Mouse (Mus musculus) CH12.LX (cell line): Measurements from ENCODE around the gene Nkiras1. TPM values are rescaled to one million over a fixed set of nuclear protein-coding genes. Genes with fewer than 3 reads are reported as not detected.

Experiments used
- DNase-seq: peaks from one replicate; pipeline ENCODE4 v3.0.0-alpha.2; 2013; ENCODE audit errors: extremely low read depth
- H3K27ac ChIP-seq: 2 replicates; pipeline ENCODE4 v1.5.1; 2012; ENCODE audit warnings: low read depth, mild to moderate bottlenecking, control low read depth, moderate library complexity; ENCODE audit not compliant: insufficient read depth
- H3K27me3 ChIP-seq: replicated peaks from 2 replicates; pipeline ENCODE3; 2012; ENCODE audit warnings: inconsistent platforms
- H3K36me3 ChIP-seq, 2 experiments: replicated peaks in 1 of 2; 2 replicates each; pipeline versions ENCODE3 to v1.6.1; 2012; ENCODE audit warnings: inconsistent platforms in 1 of 2, low read length in 1 of 2, mild to moderate bottlenecking in 1 of 2, mixed read lengths in 1 of 2, moderate library complexity in 1 of 2; ENCODE audit not compliant: control insufficient read depth in 1 of 2, insufficient read depth in 1 of 2
- H3K4me1 ChIP-seq, 2 experiments: 2 replicates each; pipeline ENCODE4 v1.6.1; 2012; ENCODE audit warnings: inconsistent platforms in 1 of 2, moderate library complexity in 1 of 2; ENCODE audit not compliant: insufficient read depth in 2 of 2, control insufficient read depth in 1 of 2
- H3K4me2 ChIP-seq: 2 replicates; pipeline ENCODE4 v1.6.1; 2012; ENCODE audit warnings: low read depth, mild to moderate bottlenecking, control low read depth; ENCODE audit not compliant: poor library complexity, insufficient read depth, severe bottlenecking
- H3K4me3 ChIP-seq, 3 experiments: fragments of 150-350 bp in 1 of 3; sonication (generic) in 1 of 3; replicated peaks in 1 of 3; 2 replicates each; pipeline versions ENCODE3 to v1.5.1; 2011 to 2012; ENCODE audit warnings: low read depth in 2 of 3, low read length in 2 of 3, mild to moderate bottlenecking in 2 of 3, moderate library complexity in 2 of 3, control low read depth in 1 of 3, improper control_type of control experiment in 1 of 3, inconsistent platforms in 1 of 3, mixed read lengths in 1 of 3; ENCODE audit not compliant: poor library complexity in 1 of 3
- H3K79me2 ChIP-seq: replicated peaks from 2 replicates; pipeline ENCODE4 v1.6.1; 2012; ENCODE audit warnings: mild to moderate bottlenecking, moderate library complexity; ENCODE audit not compliant: control insufficient read depth, poor library complexity, insufficient read depth, severe bottlenecking; ENCODE audit errors: extremely low read depth
- H3K9ac ChIP-seq: 2 replicates; pipeline ENCODE4 v1.6.1; 2012; ENCODE audit warnings: low read depth, mild to moderate bottlenecking, control low read depth, moderate library complexity; ENCODE audit not compliant: insufficient read depth
- H3K9me3 ChIP-seq: replicated peaks from 2 replicates; pipeline ENCODE3; 2012; ENCODE audit warnings: low read length, inconsistent platforms, mixed read lengths
- BHLHE40 ChIP-seq: IDR thresholded peaks from 2 replicates; pipeline ENCODE4 v1.6.1; 2011; ENCODE audit warnings: mild to moderate bottlenecking, low read depth, low read length, improper control_type of control experiment
- CTCF ChIP-seq, 2 experiments: IDR thresholded peaks in 1 of 2; conservative IDR thresholded peaks in 1 of 2; 2 replicates each; pipeline ENCODE4 v1.5.1; 2011 to 2012; ENCODE audit warnings: low read depth in 2 of 2, low read length in 2 of 2, improper control_type of control experiment in 1 of 2, inconsistent platforms in 1 of 2, mild to moderate bottlenecking in 1 of 2, moderate library complexity in 1 of 2
- E2F4 ChIP-seq: IDR thresholded peaks from 2 replicates; pipeline ENCODE4 v1.6.1; 2011; ENCODE audit warnings: low read depth, low read length, improper control_type of control experiment; ENCODE audit not compliant: insufficient replicate concordance
- GABPA ChIP-seq: IDR thresholded peaks from 2 replicates; pipeline ENCODE4 v1.6.1; 2012; ENCODE audit warnings: low read depth, low read length, improper control_type of control experiment, inconsistent platforms; ENCODE audit not compliant: insufficient replicate concordance
- IRF4 ChIP-seq: IDR thresholded peaks from 2 replicates; pipeline ENCODE4 v1.6.1; 2014; ENCODE audit warnings: low read depth, mild to moderate bottlenecking, inconsistent platforms, low read length, improper control_type of control experiment
- MAFK ChIP-seq: IDR thresholded peaks from 2 replicates; pipeline ENCODE4 v1.6.1; 2011; ENCODE audit warnings: low read length, improper control_type of control experiment; ENCODE audit not compliant: insufficient replicate concordance
- MAZ ChIP-seq: IDR thresholded peaks from 2 replicates; pipeline ENCODE4 v1.6.1; 2012; ENCODE audit warnings: low read depth, mild to moderate bottlenecking, inconsistent platforms, low read length, improper control_type of control experiment, moderate library complexity
- MEF2A ChIP-seq: IDR thresholded peaks from 2 replicates; pipeline ENCODE4 v1.6.1; 2014; ENCODE audit warnings: low read depth, mild to moderate bottlenecking, inconsistent platforms, low read length, improper control_type of control experiment, borderline replicate concordance
- MXI1 ChIP-seq: IDR thresholded peaks from 2 replicates; pipeline ENCODE4 v1.6.1; 2011; ENCODE audit warnings: mild to moderate bottlenecking, low read depth, low read length, improper control_type of control experiment
- NRF1 ChIP-seq: IDR thresholded peaks from 2 replicates; pipeline ENCODE4 v1.6.1; 2014; ENCODE audit warnings: low read depth, mild to moderate bottlenecking, inconsistent platforms, low read length, improper control_type of control experiment, moderate library complexity
- POLR2A ChIP-seq: IDR thresholded peaks from 2 replicates; pipeline ENCODE4 v1.6.1; 2011; ENCODE audit warnings: low read depth, mild to moderate bottlenecking, improper control_type of control experiment, low read length
- RAD21 ChIP-seq: IDR thresholded peaks from 2 replicates; pipeline ENCODE4 v1.6.1; 2011; ENCODE audit warnings: low read depth, mild to moderate bottlenecking, low read length, improper control_type of control experiment, moderate library complexity
- RCOR1 ChIP-seq: conservative IDR thresholded peaks from 2 replicates; pipeline ENCODE4 v1.6.1; 2012; ENCODE audit warnings: low read depth, mild to moderate bottlenecking, inconsistent platforms, low read length, improper control_type of control experiment
- SMC3 ChIP-seq: IDR thresholded peaks from 2 replicates; pipeline ENCODE4 v1.6.1; 2011; ENCODE audit warnings: low read depth, low read length, improper control_type of control experiment
- ZC3H11A ChIP-seq: IDR thresholded peaks from 2 replicates; pipeline ENCODE4 v1.6.1; 2012; ENCODE audit warnings: low read depth, mild to moderate bottlenecking, inconsistent platforms, low read length, improper control_type of control experiment
- ZMIZ1 ChIP-seq: IDR thresholded peaks from 2 replicates; pipeline ENCODE4 v1.6.1; 2012; ENCODE audit warnings: low read depth, mild to moderate bottlenecking, inconsistent platforms, low read length, improper control_type of control experiment
- ZNF384 ChIP-seq: IDR thresholded peaks from 2 replicates; pipeline ENCODE4 v1.6.1; 2012; ENCODE audit warnings: low read depth, low read length, improper control_type of control experiment, inconsistent platforms
- dilution Hi-C: fragments of 300-500 bp; cut with MboI; formaldehyde crosslinking; loops from 2 replicates; pipeline ENCODE4 v1.14.3; 2020; ENCODE audit warnings: low sequenced_read_pairs; ENCODE audit not compliant: extremely low pct_unique_long_range_greater_than_20kb, extremely low pct_ligation_motif_present
- in situ Hi-C: fragments of 300-500 bp; cut with MboI; formaldehyde crosslinking; loops from 3 replicates; pipeline ENCODE4 v1.14.3; 2019; ENCODE audit warnings: low sequenced_read_pairs, low pct_ligation_motif_present, low pct_unique_long_range_greater_than_20kb, mixed read lengths
- polyA plus RNA-seq: library from polyadenylated mRNA; unstranded; fragments of >175 nt; gene quantifications from 2 replicates; pipeline ENCODE4 v1.2.1, GENCODE M21; 2012; ENCODE audit warnings: low read depth; ENCODE audit not compliant: insufficient read length
- total RNA-seq, 2 experiments: library from RNA; depleted of rRNA; stranded (reverse); fragments of 300-350 nt in 1 of 2; fragments of >200 nt in 1 of 2; gene quantifications; 2 replicates each; pipeline ENCODE4 v1.2.3; 2012 to 2014

The Nkiras1 gene
- total and polyA plus RNA-seq, 3 experiments, result 5.5 to 9.8 (median 9.2) TPM

- Histone ChIP-seq H3K27me3 (no peaks in the 10 kb centered on the region), H3K9ac (no peak overlapping the region), H3K79me2 (peaks cover 5% of the 10 kb centered on the region; the same call in 1 of the 2 replicates), H3K9me3 (no peaks in the 10 kb centered on the region), H3K4me3 (no peak overlapping the region), H3K4me2 (no peak overlapping the region), H3K36me3 (peaks cover 3 to 28% of the 10 kb centered on the region in 2 experiments), H3K27ac (no peak overlapping the region)
- dilution Hi-C loops, result no loop called here
- no peak for DNase-seq
- in situ Hi-C loops, result no loop called here
- no peak for TF ChIP-seq E2F4
- TF ChIP-seq MAZ, result no peak
- TF ChIP-seq ZMIZ1, result no peak
- no peak for TF ChIP-seq RAD21
- TF ChIP-seq, all 38 proteins: peak for 0
- peaks cover 0 to 64% of the 10 kb centered on the region in 2 experiments; a peak in 2 of 4 replicates for H3K4me1 ChIP-seq
These were observed 26.5 kb downstream of the Nkiras1 start for GRCm38 (mm10) chr14:18297441-18297840.

GRCm38 (mm10) chr14:18298874-18299273, 27.9 kb downstream of the Nkiras1 start:
- dilution Hi-C loops, result no loop called here
- H3K4me3 ChIP-seq, result no peak overlapping the region

GRCm38 (mm10) chr14:18300676-18301075, 29.7 kb downstream of the Nkiras1 start:
- in situ Hi-C loops, result no loop called here
- H3K4me2 ChIP-seq, result no peak overlapping the region
- H3K36me3 ChIP-seq, result peaks cover 3 to 34% of the 10 kb centered on the region in 2 experiments
- TF ChIP-seq CTCF (conservative IDR thresholded peaks at IDR 0.05 in 1 of 2, IDR thresholded peaks at IDR 0.05 in 1 of 2; ENCODE audit: low read depth in 2 of 2, low read length in 2 of 2) (peak; percentile 17 to 69; a peak in 2 of 4 replicates), SMC3 (peak; percentile 63), BHLHE40 (no peak), ZC3H11A (no peak), RAD21 (peak; percentile 67)
- TF ChIP-seq, all 38 proteins: peak for 3
- 0 out of 2 replicates have a peak, but pooled peaks cover 3% of the 10 kb centered on the region for H3K79me2 ChIP-seq
- H3K9ac ChIP-seq, result no peak overlapping the region
- H3K27ac ChIP-seq, result no peak overlapping the region
- H3K9me3 ChIP-seq, result no peaks in the 10 kb centered on the region
- no peak for DNase-seq
- H3K4me1 ChIP-seq, result peaks cover 3 to 67% of the 10 kb centered on the region in 2 experiments
- H3K4me3 ChIP-seq, result no peak overlapping the region
- dilution Hi-C loops, result no loop called here
- no peaks in the 10 kb centered on the region for H3K27me3 ChIP-seq

More at GRCm38 (mm10) chr14:18298874-18299273, 27.9 kb downstream of the Nkiras1 start:
- Histone ChIP-seq H3K27me3 (no peaks in the 10 kb centered on the region), H3K79me2 (peaks cover 8% of the 10 kb centered on the region; the same call in 1 of the 2 replicates), H3K9ac (no peak overlapping the region), H3K27ac (no peak overlapping the region; the same call in 1 of the 2 replicates), H3K4me1 (peaks cover 0 to 65% of the 10 kb centered on the region in 2 experiments; a peak in 2 of 4 replicates), H3K4me2 (no peak overlapping the region), H3K36me3 (peaks cover 3 to 31% of the 10 kb centered on the region in 2 experiments), H3K9me3 (no peaks in the 10 kb centered on the region)
- no peak for DNase-seq
- in situ Hi-C loops, result no loop called here
- TF ChIP-seq IRF4 (no peak), MXI1 (no peak), RCOR1 (no peak), ZNF384 (no peak), ZMIZ1 (no peak), NRF1 (no peak), GABPA (no peak), E2F4 (no peak), MAFK (no peak), MEF2A (no peak), POLR2A (no peak), ZC3H11A (no peak)
